Mouse (Mus musculus) E14TG2a.4 (cell line): ENCODE results near the gene Gm4631.
"Not testable (repeated sequence)": the region's sequence is repeated elsewhere in the genome, so short reads cannot be mapped to it uniquely, and the experiment has no call there.

Experiments
- H3K27me3 ChIP-seq: 2 replicates; pipeline ENCODE4 v1.6.1; 2014; ENCODE audit warnings: low read length, control low read depth; ENCODE audit not compliant: insufficient read depth
- H3K36me3 ChIP-seq: 2 replicates; pipeline ENCODE4 v1.6.1; 2014; ENCODE audit warnings: low read length, control low read depth; ENCODE audit not compliant: insufficient read depth
- H3K4me1 ChIP-seq: replicated peaks from 2 replicates; pipeline ENCODE4 v1.6.1; 2014; ENCODE audit warnings: low read depth, low read length, control low read depth
- H3K4me3 ChIP-seq: replicated peaks from 2 replicates; pipeline ENCODE4 v1.5.1; 2014; ENCODE audit warnings: mild to moderate bottlenecking, low read length
- H3K9me3 ChIP-seq: 2 replicates; pipeline ENCODE4 v1.6.1; 2014; ENCODE audit warnings: low read length, control low read depth

The Gm4631 gene

GRCm38 (mm10) chr2:175338097-175338496 is at the start of gene Gm4631:
Gene Gm4631, minus strand, starts transcription at chr2:175338197.
- not testable (repeated sequence) for H3K9me3 ChIP-seq, H3K36me3 ChIP-seq, H3K4me1 ChIP-seq, H3K27me3 ChIP-seq, H3K4me3 ChIP-seq

- H3K4me1 ChIP-seq, H3K27me3 ChIP-seq, H3K4me3 ChIP-seq, H3K9me3 ChIP-seq, H3K36me3 ChIP-seq: not testable (repeated sequence)
Observed at GRCm38 (mm10) chr2:175372136-175372535, 34.1 kb upstream of the Gm4631 start, which contains the start of gene Zfp968. Gene Zfp968, plus strand, starts transcription at chr2:175372436.

GRCm38 (mm10) chr2:175274825-175275224 is 63.2 kb downstream of the Gm4631 start, which contains the start of gene Gm14440:
Gene Gm14440, plus strand, starts transcription at chr2:175275125.
- H3K36me3 ChIP-seq, H3K9me3 ChIP-seq, H3K4me3 ChIP-seq, H3K4me1 ChIP-seq, H3K27me3 ChIP-seq: not testable (repeated sequence)
